Mouse (Mus musculus): ENCODE results near the gene Eif3a. TPM values are rescaled to one million over a fixed set of nuclear protein-coding genes. Genes with fewer than 3 reads are reported as not detected.

The Eif3a gene
- polyA plus RNA-seq, 1 experiment from 2014 or later: 124 TPM

GRCm38 (mm10) chr19:60782034-60782433 is 8.4 kb downstream of the Eif3a start:
- ATAC-seq: no peak
- H3K36me3 ChIP-seq (ENCODE audit: control insufficient read depth, insufficient read depth, low read length): peaks cover 4% of the 10 kb centered on the region; the same call in 1 of the 2 replicates
- no peak overlapping the region for H3K4me2 ChIP-seq (ENCODE audit: low read depth, low read length)
- 80% methylated on average over 3 of the region's 3 CpGs for whole genome bisulfite sequencing
- H3K9ac ChIP-seq (ENCODE audit: low read depth, low read length): no peak overlapping the region
- H3K4me1 ChIP-seq (ENCODE audit: control insufficient read depth, insufficient read depth, low read length): no peaks in the 10 kb centered on the region
- no peaks in the 10 kb centered on the region for H3K27me3 ChIP-seq (replicated peaks; ENCODE audit: control insufficient read depth, insufficient read depth, low read length)
- H3K4me3 ChIP-seq (ENCODE audit: low read length): no peak overlapping the region
- no peak overlapping the region for H3K27ac ChIP-seq (ENCODE audit: low read length)
- no peaks in the 10 kb centered on the region for H3K9me3 ChIP-seq (ENCODE audit: control insufficient read depth, low read length)

DNA sequence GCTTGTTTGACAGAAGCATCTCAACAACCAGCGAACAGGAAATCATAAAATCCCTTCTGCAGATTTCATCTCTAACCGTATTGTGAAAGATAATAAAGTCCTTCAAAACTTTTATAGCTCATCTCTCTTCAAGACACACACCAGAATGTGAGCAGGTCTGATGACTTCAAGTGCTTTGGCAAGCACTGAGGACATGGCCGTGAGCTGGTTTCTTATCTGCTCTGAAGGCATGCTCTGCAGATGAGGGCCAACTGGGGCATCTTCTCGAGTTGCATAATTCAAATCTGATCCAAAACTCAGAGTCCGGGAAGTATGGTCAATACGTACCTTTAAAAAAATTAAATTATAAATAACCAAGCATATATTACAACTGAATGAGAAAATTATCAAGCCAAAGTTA is 17.1 kb downstream of the Eif3a start:
- no peak for ATAC-seq
- Histone ChIP-seq H3K36me3 (ENCODE audit: control insufficient read depth, insufficient read depth, low read length) (peaks cover 23% of the 10 kb centered on the region), H3K4me2 (ENCODE audit: low read depth, low read length) (no peak overlapping the region), H3K9ac (ENCODE audit: low read depth, low read length) (no peak overlapping the region), H3K9me3 (ENCODE audit: control insufficient read depth, low read length) (no peaks in the 10 kb centered on the region), H3K27ac (ENCODE audit: low read length) (no peak overlapping the region), H3K4me1 (ENCODE audit: control insufficient read depth, insufficient read depth, low read length) (no peaks in the 10 kb centered on the region), H3K4me3 (ENCODE audit: low read length) (no peak overlapping the region), H3K27me3 (replicated peaks; ENCODE audit: control insufficient read depth, insufficient read depth, low read length) (no peaks in the 10 kb centered on the region)
- 89% methylated on average over 6 of the region's 6 CpGs for WGBS

DNA sequence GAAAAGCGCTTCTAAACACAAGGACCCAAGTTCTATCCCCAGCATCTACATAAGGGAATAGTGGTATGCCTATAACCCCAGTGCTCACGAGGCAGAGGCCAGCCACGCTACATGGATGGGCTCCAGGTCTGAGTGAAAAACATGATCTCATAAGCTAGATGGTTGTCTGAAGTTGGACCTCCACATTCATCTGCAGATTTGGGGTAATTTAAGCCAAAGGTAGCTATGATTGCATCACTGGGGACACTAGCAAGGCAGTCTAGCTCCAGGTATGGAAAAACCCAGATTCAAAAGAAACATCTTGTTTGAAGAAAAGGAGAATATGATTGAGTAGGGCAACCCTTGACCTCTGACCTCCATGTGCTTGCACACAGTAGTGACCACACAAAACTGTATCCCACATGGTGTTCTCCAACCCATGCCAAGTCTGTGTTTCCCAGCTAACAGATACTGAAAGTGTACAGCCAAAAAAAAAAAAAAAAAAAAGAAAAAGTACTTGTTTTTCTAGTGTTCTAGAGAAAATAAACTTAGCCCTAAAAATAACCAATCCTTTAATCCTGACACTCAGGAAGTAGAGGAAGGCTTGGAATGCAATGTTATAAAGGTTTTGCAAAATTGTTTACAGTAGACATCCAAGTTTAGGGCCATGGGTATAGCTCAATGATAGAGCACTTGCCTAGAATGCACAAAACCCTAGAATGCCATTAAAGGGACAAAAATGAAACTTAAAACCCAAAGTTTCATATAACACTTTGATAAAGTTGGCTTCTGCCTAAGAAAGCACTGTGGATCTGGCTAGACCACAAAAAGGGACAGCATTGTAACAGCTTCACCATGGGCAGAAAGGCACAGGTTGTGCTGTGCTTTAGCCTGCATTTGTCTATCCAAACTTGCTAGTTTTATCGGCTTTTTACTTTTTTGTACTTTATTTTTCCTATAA is 31.3 kb downstream of the Eif3a start:
- Histone ChIP-seq H3K4me2 (ENCODE audit: low read depth, low read length) (no peak overlapping the region), H3K36me3 (ENCODE audit: control insufficient read depth, insufficient read depth, low read length) (peaks cover 5% of the 10 kb centered on the region; the same call in 1 of the 2 replicates), H3K27me3 (replicated peaks; ENCODE audit: control insufficient read depth, insufficient read depth, low read length) (no peaks in the 10 kb centered on the region), H3K4me1 (ENCODE audit: control insufficient read depth, insufficient read depth, low read length) (peaks cover 8% of the 10 kb centered on the region; the same call in 1 of the 2 replicates), H3K4me3 (ENCODE audit: low read length) (no peak overlapping the region), H3K27ac (ENCODE audit: low read length) (no peak overlapping the region), H3K9me3 (ENCODE audit: control insufficient read depth, low read length) (no peaks in the 10 kb centered on the region), H3K9ac (ENCODE audit: low read depth, low read length) (no peak overlapping the region)
- no peak for ATAC-seq
- 80% methylated on average over 4 of the region's 4 CpGs for WGBS

DNA sequence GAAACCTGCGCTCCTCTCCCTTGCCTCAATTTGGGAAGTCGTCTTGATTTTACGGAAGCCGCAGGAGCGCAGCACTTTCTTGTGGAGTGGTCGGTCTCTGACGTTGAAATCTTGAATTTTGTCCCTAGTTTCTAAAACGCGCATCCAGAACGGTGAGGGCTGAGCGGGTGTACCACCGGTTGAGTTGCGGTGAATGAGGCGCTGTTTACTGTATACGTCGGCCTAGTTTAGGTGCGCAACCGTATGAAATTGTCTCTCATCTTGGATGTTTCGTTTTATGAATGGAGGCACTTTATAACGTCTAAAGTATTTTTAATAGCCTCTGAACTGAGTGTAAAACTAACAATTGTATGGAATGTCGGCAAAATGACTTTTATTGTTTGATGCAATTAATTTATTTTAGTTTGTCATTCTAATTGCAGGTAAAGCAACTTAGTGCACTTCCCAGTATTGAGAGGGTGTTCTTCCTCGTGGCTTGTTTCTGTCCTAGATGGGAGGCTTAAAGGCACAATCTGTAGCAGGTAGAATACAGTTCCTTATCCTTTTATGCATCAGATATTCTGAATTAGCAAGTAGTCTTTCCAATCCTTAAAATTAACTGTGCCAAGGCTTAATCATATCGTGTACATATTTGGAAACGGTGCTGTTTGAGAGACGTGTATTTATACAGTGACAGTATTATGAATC is 33.2 kb downstream of the Eif3a start:
- peak overlapping the region; percentile 73 for H3K9ac ChIP-seq (ENCODE audit: low read depth, low read length)
- peak overlapping the region; percentile 76 for H3K4me3 ChIP-seq (ENCODE audit: low read length)
- peaks cover 8% of the 10 kb centered on the region; the same call in 1 of the 2 replicates for H3K4me1 ChIP-seq (ENCODE audit: control insufficient read depth, insufficient read depth, low read length)
- 5% methylated on average over 25 of the region's 25 CpGs for WGBS
- peak overlapping the region; percentile 100 for H3K4me2 ChIP-seq (ENCODE audit: low read depth, low read length)
- H3K27ac ChIP-seq (ENCODE audit: low read length): no peak overlapping the region
- no peaks in the 10 kb centered on the region for H3K9me3 ChIP-seq (ENCODE audit: control insufficient read depth, low read length)
- H3K36me3 ChIP-seq (ENCODE audit: control insufficient read depth, insufficient read depth, low read length): no peaks in the 10 kb centered on the region
- H3K27me3 ChIP-seq (replicated peaks; ENCODE audit: control insufficient read depth, insufficient read depth, low read length): no peaks in the 10 kb centered on the region
- no peak for ATAC-seq

GRCm38 (mm10) chr19:60756192-60757098 is 34.0 kb downstream of the Eif3a start:
- Histone ChIP-seq H3K9me3 (ENCODE audit: control insufficient read depth, low read length) (no peaks in the 10 kb centered on the region), H3K4me3 (ENCODE audit: low read length) (peak overlapping the region; percentile 76), H3K27me3 (replicated peaks; ENCODE audit: control insufficient read depth, insufficient read depth, low read length) (no peaks in the 10 kb centered on the region), H3K4me2 (ENCODE audit: low read depth, low read length) (peak overlapping the region; percentile 100), H3K4me1 (ENCODE audit: control insufficient read depth, insufficient read depth, low read length) (peaks cover 8% of the 10 kb centered on the region; the same call in 1 of the 2 replicates), H3K9ac (ENCODE audit: low read depth, low read length) (peak overlapping the region; percentile 73), H3K36me3 (ENCODE audit: control insufficient read depth, insufficient read depth, low read length) (no peaks in the 10 kb centered on the region), H3K27ac (ENCODE audit: low read length) (no peak overlapping the region)
- ATAC-seq: peak; percentile 58
- under 1% methylated on average over 97 of the region's 115 CpGs for WGBS

- no peaks in the 10 kb centered on the region for H3K9me3 ChIP-seq (ENCODE audit: control insufficient read depth, low read length)
- H3K36me3 ChIP-seq (ENCODE audit: control insufficient read depth, insufficient read depth, low read length): no peaks in the 10 kb centered on the region
- peak; percentile 94 for ATAC-seq
- peak within 1 kb of the TSS; percentile 100 for H3K4me2 ChIP-seq (ENCODE audit: low read depth, low read length)
- 1% methylated on average over 51 of the region's 58 CpGs for WGBS
- peak within 1 kb of the TSS; percentile 76 for H3K4me3 ChIP-seq (ENCODE audit: low read length)
- H3K27ac ChIP-seq (ENCODE audit: low read length): no peak within 1 kb of the TSS
- H3K27me3 ChIP-seq (replicated peaks; ENCODE audit: control insufficient read depth, insufficient read depth, low read length): no peaks in the 10 kb centered on the region
- H3K9ac ChIP-seq (ENCODE audit: low read depth, low read length): peak within 1 kb of the TSS; percentile 73
- peaks cover 8% of the 10 kb centered on the region; the same call in 1 of the 2 replicates for H3K4me1 ChIP-seq (ENCODE audit: control insufficient read depth, insufficient read depth, low read length)
These were observed 34.8 kb downstream of the Eif3a start, which contains the start of gene Nanos1 for GRCm38 (mm10) chr19:60755438-60756191. Nanos1 (plus strand) TSS chr19:60755987.

DNA sequence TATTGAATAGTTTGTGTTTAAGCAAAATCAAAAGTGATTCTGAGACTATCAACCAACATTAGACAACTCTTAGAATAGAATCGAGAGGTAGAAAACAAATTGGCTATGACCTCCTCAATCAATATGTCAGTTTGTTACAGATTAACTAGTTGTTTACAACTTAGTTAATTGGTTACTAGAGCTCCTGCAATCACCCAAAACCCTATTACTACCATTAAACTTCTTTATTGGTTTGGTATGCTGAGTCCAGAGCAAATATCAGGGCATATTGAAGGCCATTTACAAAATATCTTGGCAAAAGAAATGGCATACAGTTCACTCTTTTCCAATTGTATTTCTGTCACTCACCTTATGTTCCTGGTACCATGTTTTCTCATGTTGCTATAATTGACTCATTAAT is 42.7 kb downstream of the Eif3a start:
- no peak for ATAC-seq
- no peaks in the 10 kb centered on the region for H3K36me3 ChIP-seq (ENCODE audit: control insufficient read depth, insufficient read depth, low read length)
- H3K27ac ChIP-seq (ENCODE audit: low read length): no peak overlapping the region
- H3K9me3 ChIP-seq (ENCODE audit: control insufficient read depth, low read length): no peaks in the 10 kb centered on the region
- no peaks in the 10 kb centered on the region for H3K4me1 ChIP-seq (ENCODE audit: control insufficient read depth, insufficient read depth, low read length)
- no peaks in the 10 kb centered on the region for H3K27me3 ChIP-seq (replicated peaks; ENCODE audit: control insufficient read depth, insufficient read depth, low read length)
- WGBS: 55% methylated on average over 1 of the region's 1 CpGs
- no peak overlapping the region for H3K9ac ChIP-seq (ENCODE audit: low read depth, low read length)
- no peak overlapping the region for H3K4me3 ChIP-seq (ENCODE audit: low read length)
- no peak overlapping the region for H3K4me2 ChIP-seq (ENCODE audit: low read depth, low read length)

DNA sequence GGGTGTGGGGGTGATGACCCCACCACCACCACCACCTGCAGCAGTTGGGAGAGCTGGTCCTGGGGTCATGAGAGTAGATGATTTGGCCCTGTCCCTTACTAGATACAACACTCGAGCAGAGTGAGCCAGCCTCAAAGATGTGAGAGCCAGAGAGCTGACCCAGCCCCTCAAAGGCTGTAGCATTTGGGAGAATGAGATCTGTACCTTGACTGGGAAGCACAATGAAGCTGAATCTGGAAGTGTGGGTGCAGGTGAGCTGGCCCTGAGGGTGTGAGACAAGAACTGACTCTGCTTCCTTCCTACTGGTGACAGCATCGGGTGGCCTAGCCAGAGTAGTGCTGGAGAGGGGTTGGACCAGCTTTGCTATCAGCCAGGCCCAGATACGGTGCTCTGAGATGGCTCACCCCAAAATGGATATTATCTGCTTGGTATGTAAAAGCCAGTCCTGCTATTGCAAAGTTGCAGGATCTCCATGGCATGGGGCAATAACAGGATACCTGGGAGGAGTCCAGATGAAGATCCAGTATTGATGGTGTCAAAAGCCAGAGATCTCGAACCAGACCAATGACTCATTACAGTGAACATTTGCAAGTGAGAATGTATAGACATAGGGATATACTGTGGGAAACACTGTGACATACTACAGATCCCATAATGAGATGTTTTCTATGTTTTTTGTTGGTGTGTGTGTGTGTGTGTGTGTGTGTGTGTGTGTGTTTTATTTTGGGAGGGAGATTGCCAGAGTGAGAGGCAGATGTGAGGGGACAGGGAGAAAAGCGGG is 46.5 kb downstream of the Eif3a start:
- Histone ChIP-seq H3K27me3 (replicated peaks; ENCODE audit: control insufficient read depth, insufficient read depth, low read length) (no peaks in the 10 kb centered on the region), H3K36me3 (ENCODE audit: control insufficient read depth, insufficient read depth, low read length) (no peaks in the 10 kb centered on the region), H3K4me3 (ENCODE audit: low read length) (no peak overlapping the region), H3K9me3 (ENCODE audit: control insufficient read depth, low read length) (no peaks in the 10 kb centered on the region), H3K4me2 (ENCODE audit: low read depth, low read length) (no peak overlapping the region), H3K9ac (ENCODE audit: low read depth, low read length) (no peak overlapping the region), H3K27ac (ENCODE audit: low read length) (no peak overlapping the region), H3K4me1 (ENCODE audit: control insufficient read depth, insufficient read depth, low read length) (no peaks in the 10 kb centered on the region)
- ATAC-seq: no peak; the same call in 1 of the 2 replicates
- 68% methylated on average over 5 of the region's 5 CpGs for WGBS
